Mouse (Mus musculus): ENCODE data around the gene Itprip.

Gene Itprip

DNA sequence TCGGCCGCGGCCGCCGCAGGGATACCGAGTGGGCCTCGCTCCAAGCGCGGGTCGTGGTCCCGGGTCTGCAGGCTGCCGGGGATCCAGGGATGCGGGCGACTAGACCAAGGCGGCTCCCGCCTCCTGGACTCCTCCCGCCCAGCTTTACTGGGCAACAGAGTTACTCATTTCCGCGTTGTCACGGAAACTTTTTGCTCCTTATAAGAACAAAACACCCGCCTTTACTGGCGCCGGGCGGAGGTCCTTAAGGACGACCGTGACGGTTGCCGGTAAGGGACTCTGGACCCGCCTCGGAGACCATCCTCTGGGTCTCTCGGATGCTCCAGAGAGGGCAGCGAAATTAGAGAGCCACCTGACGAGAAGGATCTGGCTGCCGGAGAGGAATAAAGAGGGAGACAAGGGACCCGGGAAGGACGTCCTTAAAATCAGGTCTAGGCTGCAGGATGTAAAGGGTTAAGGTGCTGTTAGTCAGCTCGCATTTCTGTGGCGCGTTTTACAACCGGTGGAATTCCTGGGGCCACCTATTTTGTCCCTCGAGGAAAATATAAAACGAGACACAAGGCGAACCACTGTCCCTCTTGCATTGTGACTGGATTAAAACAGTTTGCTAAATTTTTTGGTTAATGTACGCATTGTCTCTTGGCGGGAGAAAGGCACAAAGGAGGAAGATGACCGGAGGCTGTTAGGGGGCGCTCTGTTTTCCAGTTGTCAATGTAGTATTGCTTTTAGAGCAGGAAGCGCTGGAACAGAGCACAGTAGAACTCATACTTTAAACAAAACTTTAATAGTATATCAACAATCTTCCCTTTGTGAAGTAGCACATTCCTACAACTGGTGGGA lies at the start of gene Itprip, which contains the start of gene Cfap43:
Gene Itprip (minus strand): TSS at position 174 of the 840 bp plus-strand sequence.
Gene Cfap43 (minus strand): TSS at position 162 of the 840 bp plus-strand sequence.
- DNase-seq = peak; percentile 79 to 82

- no peak for DNase-seq
These were observed 39.1 kb upstream of the Itprip start for GRCm38 (mm10) chr19:47958181-47958580.

GRCm38 (mm10) chr19:47953169-47953568 lies 34.1 kb upstream of the Itprip start:
- no peak for DNase-seq

DNA sequence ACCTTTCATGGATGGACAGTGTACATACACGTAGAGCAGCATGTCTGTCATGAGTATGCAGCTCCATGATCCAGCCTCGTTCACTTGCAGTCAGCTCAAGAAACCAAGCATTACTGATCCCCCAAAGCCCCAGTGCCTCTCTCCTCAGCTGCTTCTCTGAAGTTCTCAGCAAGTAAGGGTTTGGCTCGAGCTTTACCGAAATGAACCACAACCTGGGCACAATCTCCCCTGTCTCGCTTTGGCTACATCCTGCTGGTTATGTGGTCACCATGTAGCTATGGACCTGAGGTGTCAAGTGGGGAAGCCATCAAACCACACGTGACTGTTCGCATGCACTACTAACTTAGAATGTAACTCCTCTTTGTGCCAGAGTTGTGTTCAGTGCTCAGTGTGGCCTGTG lies 31.8 kb upstream of the Itprip start:
- no peak for DNase-seq

DNA sequence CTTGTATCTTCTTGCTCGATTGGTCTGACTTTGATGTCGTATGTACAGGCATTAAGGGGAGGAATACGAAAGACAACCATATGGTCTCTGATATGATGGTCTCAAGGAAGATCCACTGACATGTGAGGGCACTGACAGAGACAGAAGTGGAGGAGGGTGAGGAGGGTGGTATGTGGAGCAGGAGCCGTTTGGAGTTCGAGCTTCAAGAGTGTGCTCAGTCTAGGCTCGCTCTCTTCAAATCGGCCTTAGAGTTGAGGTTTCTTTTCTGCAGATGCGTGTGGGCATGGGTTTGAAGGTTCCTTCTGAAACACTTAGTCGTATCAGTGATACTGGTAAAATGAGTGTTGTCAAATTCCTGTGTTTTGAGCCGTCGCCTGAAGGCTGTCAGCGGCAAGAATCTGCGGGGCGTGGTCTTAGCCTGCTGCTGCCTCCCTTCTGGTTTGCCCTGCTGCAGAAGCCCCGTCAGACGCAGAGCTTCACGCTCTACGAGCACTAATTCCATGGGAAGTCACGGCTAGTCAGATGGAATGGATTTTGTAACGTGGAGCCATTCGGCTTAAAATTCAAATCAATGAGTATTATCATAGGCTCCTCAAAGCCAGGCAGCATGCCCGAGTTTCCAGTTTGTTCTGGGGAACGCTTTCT lies 27.8 kb upstream of the Itprip start:
- no peak for DNase-seq

- no peak for DNase-seq
These were observed 20.3 kb upstream of the Itprip start for GRCm38 (mm10) chr19:47939361-47939760.

GRCm38 (mm10) chr19:47937443-47938406 lies 18.6 kb upstream of the Itprip start, which contains the start of gene Cfap58:
TSS of gene Cfap58 (plus strand) at chr19:47937675.
- peak; percentile 81 to 85 for DNase-seq

- no peak for DNase-seq
These were observed 17.8 kb upstream of the Itprip start for GRCm38 (mm10) chr19:47936938-47937337.

- DNase-seq = no peak
These were observed 17.4 kb upstream of the Itprip start for GRCm38 (mm10) chr19:47936490-47936889.

GRCm38 (mm10) chr19:47935530-47935929 lies 16.4 kb upstream of the Itprip start:
- no peak for DNase-seq

DNA sequence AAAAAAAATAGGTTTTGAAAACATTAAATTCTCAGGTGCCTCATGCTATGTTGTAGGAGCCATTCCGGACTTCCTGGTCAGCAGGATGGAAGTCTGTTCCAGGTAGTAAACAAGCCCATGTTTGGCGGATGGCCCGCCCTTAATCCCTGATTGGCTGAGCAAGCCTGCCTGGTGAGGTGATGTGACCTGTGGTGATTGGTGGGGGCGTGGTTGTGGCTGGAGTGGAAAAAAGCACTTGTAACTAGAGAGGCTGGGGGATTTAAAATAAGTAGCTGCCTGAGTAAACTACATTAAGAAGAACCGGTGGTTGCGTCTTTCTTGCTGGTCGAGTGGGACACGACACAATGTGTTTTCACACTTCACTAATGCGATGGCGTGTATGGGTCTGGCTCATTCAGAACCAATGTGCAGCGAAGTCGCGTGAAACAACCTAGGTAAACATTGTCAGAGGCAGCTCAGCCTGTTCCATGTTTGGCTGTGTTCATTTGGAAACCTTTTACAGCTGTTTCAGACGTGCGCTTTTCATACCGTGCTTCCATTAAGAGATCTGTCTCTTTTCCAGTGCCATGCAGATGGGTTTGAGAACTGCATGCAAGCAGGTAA lies 15.6 kb upstream of the Itprip start:
- no peak for DNase-seq

DNA sequence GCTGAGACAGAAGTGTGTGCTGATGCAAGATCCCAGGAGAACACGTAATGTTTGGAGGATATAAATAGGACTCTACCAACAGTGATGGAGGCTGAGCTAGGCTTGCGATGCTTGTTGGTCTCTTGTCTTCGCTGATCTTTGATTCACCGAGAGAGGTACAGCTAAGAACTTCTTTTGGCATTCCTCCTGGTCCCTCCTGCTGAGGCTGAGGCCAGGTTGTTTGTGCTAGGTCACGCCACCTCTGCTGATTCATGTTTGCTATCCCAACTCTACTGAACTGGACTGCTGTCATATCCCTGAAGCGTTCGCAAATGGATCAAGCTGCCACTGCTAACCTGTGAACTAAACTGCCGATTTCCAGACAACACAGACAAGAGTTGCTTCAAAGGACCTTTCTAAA lies 15.0 kb upstream of the Itprip start:
- DNase-seq = no peak

DNA sequence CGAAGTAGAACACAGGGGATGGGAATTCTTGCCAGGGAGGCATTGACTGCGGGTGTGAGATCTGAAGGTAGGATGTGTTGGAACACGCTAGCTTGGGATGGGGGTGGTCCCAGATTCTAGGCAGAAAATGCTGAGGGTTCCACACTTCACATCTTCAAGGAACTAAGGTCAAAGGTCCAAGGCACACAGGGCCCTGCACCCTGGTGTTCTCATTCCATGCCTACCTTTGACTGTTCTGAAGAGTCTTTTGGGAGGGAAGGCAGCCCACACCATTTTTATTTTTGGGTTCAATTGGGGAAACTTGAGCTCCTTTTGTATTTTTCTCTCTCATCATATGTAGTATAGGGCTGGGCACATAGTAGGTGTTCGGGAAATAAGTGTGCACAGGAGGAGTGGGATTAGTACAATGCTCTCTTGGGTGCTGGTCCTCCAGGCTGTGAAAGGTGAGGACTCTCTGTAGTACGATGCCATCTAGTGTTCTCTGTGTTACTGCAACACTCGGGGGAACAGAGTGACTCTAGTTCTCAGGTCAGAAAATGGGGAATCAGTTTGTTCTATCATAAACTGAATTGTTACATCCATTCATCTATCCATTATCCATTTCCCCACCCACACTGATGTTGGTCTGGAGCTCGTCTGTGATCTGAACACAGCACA lies 13.0 kb upstream of the Itprip start:
- peak in 1 of 2 experiments; percentile 18 for DNase-seq

GRCm38 (mm10) chr19:47929043-47929442 lies 9.9 kb upstream of the Itprip start:
- DNase-seq = no peak

DNA sequence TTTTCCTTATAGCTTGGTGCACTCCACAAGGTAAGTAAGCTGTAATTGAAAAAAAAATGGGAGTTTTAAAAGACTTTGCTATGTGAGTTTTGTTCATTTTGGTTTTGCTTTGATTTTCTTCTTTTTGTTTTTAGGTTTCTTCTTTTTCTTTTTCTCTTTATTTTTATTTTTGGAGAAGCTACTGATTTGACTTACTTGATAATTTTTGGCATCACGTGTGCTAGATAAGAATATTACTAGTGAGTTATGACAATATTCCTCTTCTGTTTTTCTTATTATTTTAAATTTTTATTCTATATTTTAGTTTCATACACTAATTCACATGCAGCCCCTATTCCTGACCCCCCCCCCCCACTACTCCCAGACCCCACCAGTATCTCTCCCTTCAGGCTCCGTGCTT lies 7.9 kb upstream of the Itprip start:
- DNase-seq = no peak

- no peak for DNase-seq
These were observed 6.7 kb upstream of the Itprip start for GRCm38 (mm10) chr19:47925819-47926218.

GRCm38 (mm10) chr19:47919966-47920375 lies 872 bp upstream of the Itprip start:
- DNase-seq = no peak

- DNase-seq = peak; percentile 62 to 67
These were observed 521 bp downstream of the Itprip start for GRCm38 (mm10) chr19:47918455-47919101.

DNA sequence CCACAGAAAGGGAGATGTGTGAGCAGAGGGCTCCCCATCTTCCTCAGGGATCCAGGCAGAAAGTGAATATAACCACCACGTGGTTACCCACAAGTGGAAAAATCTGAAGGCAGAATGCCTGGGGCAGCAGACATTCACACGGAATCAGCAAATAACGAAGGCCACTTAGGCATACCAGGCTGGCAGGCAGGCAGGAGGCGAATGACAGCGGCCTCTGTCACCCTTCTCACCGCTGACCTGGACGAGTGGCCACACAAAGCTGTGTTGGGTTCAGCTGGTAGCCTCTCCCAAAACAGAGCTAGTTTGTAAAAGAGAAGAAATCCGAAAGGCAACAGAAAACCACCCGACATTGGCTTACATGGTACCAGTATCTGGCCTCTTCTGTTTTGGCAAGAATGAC lies 1.1 kb downstream of the Itprip start:
- DNase-seq = no peak

DNA sequence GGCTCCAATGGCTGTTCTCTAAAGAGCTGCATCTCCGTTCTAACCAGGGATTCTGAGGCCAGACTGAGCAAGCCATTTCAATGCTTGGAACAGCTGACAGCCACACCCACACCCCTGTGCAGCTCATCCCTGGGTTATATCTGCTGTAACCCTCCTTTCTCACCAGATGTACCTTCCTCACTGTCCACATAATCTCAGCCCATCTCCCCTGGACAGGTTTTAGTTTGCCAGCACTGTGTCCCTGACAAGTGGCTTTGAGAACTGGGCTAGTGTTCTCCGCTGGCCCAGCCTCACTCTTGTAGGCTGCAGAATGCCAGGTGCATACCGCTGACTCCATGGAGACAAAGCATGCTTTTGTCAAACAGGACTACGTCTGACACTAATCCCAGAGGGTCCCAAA lies 1.7 kb downstream of the Itprip start:
- no peak for DNase-seq

GRCm38 (mm10) chr19:47915251-47915650 lies 3.8 kb downstream of the Itprip start:
- DNase-seq = no peak

Data from thymus, postnatal 36 days (tissue).